Mouse (Mus musculus): ENCODE data around the gene Stra8. TPM values are rescaled to one million over a fixed set of nuclear protein-coding genes. Genes with fewer than 3 reads are reported as not detected.

Stra8 gene
- polyA plus RNA-seq (2015; fragmentation: Nextera tagmentation; extraction: Ambion mirVana), result not detected in 2 replicates

DNA sequence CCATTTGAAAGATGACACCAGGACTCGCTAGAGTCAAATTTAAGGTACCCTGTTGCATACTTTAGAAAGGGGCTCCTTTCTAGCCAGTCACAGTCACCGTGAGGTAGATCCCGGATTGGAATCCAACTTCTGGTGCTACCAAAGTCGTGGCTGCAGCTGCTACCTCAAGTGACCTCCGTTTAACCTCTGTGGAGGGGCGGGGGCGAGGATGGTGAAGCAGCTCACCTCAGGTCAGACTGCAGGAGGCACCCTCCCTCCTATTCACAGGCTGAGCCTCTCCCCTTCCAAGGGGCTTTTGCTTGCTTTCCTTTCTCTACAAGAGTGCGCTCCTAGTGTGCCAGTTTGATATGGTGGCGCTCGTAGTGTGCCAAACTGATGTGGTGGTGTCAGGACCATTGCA, at the start of gene Stra8:
Stra8 (plus strand) TSS at position 208 of the 400 bp plus-strand sequence.

GRCm38 (mm10) chr6:34877509-34878321, 42.2 kb upstream of the Stra8 start, which contains the start of gene Cyren:
Cyren (minus strand) TSS chr6:34878060.

GRCm38 (mm10) chr6:34910371-34911219, 9.4 kb upstream of the Stra8 start, which contains the start of gene Wdr91:
Wdr91 (minus strand) TSS chr6:34910876.

DNA sequence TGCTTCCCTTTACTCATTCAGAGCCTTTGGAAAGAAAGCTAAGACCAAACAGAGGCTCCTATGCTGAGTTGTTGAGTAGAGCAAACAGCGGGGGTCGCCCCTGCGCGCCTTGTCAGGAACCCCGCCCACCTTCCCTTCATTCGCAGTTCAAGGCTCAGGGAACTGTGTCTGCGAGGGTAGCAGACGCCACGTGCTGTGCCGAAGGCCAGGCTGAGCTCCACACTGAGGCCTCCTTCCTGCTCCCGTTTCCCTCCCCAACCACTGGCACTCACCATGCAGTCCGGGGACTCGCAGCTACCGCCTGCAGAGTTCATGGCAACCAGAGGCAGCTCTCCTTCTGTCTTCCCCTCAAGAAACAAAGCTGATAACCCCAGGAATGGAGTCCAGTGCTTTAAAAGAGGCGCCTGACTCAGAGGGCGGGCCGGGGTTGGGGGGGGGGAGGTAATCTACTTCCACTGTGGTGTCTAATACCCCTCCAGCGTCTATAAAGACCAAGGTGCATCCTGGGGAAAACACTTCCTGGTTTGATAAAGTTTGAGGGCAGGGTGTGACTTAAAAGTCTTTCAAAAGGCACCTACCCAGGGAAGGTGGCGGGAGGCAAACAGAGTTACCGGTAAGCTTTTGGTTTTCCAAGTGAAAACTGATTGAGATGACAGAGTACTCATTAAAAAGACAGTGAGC, 68.3 kb downstream of the Stra8 start, which contains the start of gene Slc23a4:
Slc23a4 (minus strand) TSS at position 324 of the 681 bp plus-strand sequence.

Other genes with a start within 250 kb of the Stra8 start
- 4.6 and 6.0 TPM in 2 replicates for gene Agbl3, start 139.7 kb upstream of the Stra8 start, polyA plus RNA-seq (2015; fragmentation: Nextera tagmentation; extraction: Ambion mirVana)
- gene Tmem140, start 57.0 kb upstream of the Stra8 start, polyA plus RNA-seq (2015; fragmentation: Nextera tagmentation; extraction: Ambion mirVana), result 3.3 and 5.0 TPM in 2 replicates
- gene Cyren, start 42.1 kb upstream of the Stra8 start, polyA plus RNA-seq (2015; fragmentation: Nextera tagmentation; extraction: Ambion mirVana), result 10.2 and 10.6 TPM in 2 replicates
- gene Wdr91, start 9.3 kb upstream of the Stra8 start, polyA plus RNA-seq (2015; fragmentation: Nextera tagmentation; extraction: Ambion mirVana), result 13.4 and 14.8 TPM in 2 replicates
- gene Slc23a4, start 68.2 kb downstream of the Stra8 start, polyA plus RNA-seq (2015; fragmentation: Nextera tagmentation; extraction: Ambion mirVana), result 0.40 and 0.42 TPM in 2 replicates
- gene Cnot4, start 213.6 kb downstream of the Stra8 start, polyA plus RNA-seq (2015; fragmentation: Nextera tagmentation; extraction: Ambion mirVana), result 16.7 and 19.7 TPM in 2 replicates

All from spleen, postnatal 0 days (tissue).